Mouse (Mus musculus): Measurements from ENCODE around the gene Snd1.
"Not testable (repeated sequence)": the region's sequence is repeated elsewhere in the genome, so short reads cannot be mapped to it uniquely, and the experiment has no call there.

Snd1 gene

DNA sequence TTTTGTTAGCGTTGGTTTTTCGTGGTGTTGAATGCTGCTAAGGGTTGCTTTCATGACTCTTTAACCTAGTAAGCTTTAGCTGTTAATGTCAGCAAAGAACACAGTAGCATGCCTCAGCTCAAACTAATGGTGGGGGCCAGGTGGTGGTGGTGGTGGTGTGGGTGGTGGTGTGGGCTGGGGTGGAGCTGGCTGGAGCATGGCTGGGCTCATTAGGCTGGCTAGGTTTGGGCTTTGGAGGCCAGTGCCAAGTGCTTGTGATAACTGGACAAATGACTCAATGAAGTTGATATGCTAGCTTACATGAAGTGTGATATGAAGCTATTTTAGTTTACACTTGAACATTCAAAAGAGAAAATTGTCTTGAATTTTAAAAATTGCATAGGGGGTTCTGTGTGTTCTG lies 11.1 kb downstream of the Snd1 start:
- no peak for DNase-seq (ENCODE audit: low spot score in 2 of 2)

DNA sequence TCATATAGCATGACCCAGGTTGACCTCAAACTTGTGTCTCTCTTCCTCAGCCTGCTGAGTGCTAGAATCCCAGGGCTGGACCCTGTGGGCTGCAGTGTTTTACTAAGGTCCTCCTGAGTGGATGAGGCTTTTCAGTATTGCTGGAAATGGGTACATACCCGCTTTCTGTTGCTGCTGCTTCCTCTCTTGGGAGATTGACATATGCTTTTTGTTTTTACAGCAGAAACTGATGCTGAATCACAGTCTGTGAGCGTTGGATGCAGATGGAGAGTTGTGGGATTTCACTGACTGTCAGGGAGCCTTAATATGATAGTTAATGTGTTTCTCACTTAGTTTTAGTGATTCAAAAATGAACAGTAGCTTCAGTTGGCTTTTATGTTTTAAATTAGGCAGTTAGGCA lies 11.5 kb downstream of the Snd1 start:
- DNase-seq (ENCODE audit: low spot score in 2 of 2): no peak

DNA sequence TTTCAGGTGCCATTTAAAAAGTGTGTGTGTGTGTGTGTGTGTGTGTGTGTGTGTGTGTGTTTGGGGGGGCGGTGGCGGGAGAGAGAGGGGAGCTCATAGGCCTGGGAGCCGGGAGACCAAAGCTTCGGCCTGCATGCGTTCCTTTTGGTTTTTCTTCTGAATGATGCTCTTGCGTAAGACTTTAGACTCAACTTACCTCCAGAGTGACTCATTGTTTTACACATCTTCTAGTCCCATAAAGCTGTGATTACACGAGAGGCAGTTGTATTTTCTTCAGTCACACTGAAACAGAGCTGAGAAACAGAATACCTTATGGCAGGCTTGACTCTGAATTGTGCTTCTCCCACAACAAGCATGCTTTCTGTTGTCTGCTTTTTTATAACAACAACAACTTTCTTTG lies 12.0 kb downstream of the Snd1 start:
- no peak for DNase-seq (ENCODE audit: low spot score in 2 of 2)

DNA sequence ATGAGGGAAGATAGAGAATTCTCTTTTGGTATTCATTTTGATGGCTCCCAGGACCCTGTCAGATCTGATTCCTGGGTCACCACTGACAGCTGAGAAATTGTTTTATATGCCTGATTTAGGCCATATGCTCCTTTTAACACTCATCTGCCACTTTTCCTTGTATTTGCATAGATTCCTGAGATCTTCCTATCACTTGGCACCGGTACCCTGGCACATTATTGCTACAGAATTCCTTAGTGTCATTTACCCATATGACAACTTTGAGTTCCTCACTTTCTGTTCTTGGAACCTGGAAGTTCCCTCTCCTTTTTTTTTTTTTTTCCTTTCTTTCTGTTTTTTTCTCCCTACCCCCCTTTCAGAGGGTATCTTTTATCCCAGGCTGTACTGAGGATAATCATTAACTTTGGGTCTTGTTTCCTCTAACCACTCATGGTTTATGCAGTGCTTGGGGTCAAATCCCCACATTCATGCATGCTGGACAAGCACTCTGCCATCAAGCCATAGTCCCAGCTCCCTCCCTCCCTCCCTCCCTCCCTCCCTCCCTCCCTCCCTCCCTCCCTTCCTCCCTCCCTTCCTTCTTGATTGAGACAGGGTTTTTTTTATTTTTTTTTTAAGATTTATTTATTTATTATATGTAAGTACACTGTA lies 13.4 kb downstream of the Snd1 start:
- DNase-seq (ENCODE audit: low spot score in 2 of 2): no peak

DNA sequence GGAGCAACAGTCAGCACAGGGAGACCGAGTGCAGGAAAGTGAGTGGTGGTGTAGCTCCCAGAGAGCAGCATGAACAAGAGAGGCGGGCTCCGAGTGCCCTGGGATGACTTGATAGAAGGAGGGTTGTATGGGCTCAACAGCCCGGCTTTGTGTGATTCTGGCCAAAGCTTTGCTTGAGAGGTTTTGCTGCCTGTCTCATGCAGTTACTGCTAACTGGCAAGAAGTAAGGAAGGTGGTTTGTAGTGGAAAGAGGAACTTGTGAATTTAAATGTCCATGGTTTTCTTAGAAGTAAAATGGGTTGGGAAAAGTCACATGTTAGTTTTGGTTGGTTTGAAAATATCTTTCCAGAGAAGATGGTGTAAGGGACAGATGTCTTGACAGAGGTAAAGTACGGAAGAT lies 15.7 kb downstream of the Snd1 start:
- DNase-seq (ENCODE audit: low spot score in 2 of 2): no peak

DNA sequence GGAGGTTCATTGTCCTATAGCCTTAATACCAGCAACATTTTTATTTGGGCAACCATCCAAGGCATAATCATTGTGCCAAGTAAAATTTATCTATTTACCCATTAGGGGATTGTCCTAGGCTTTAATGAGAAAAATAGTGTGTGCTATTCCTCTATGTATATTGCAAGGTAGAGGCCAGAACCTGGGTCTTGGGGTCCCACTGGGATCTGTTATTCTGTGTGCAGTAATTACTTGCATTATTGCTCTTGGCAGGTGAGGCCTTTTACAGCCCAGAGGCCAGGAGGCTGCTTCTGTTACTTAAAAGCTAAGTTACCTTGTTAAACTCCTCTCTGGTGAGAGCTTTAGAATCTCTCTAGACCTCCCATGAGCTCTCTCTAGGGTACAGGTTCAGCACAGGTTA lies 16.3 kb downstream of the Snd1 start:
- no peak for DNase-seq (ENCODE audit: low spot score in 2 of 2)

DNA sequence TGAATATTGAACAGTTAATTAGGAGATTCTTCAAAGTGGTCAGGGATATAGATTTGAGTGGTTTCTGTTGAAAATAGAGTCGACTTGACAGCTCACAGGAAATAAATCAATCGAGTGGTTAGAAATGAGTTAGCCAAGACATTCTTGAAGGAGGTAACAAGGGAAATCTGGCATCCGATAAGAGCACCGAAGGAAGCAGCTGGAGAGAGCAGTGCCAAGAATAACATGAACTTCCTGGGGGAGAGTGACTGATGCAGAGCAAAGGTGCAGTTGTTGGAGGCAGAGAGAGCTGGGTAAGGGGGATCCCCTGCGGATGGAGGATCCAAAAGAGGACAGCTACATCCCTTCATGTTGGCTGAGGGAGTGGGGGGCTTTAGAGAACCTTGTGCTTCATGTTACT lies 22.9 kb downstream of the Snd1 start:
- DNase-seq (ENCODE audit: low spot score in 2 of 2): no peak

DNA sequence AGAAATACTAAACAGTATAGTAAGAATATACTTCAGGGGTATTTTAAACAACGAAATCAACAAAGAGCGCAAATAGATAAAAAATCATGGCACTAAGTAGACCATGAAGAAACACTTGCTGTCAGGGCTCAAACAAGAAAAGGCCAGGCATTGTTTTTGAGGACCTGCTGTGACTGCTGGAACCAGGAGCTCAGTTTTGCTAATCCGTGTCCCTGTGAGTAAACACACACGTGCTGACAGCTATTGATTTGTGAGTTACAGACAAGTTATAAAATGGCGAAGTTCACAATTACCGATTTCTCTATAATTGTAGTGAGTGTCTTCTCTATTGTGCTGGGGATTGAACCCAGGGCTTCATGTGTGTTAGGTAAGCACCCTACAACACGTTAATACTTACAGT lies 27.6 kb downstream of the Snd1 start:
- no peak for DNase-seq (ENCODE audit: low spot score in 2 of 2)

DNA sequence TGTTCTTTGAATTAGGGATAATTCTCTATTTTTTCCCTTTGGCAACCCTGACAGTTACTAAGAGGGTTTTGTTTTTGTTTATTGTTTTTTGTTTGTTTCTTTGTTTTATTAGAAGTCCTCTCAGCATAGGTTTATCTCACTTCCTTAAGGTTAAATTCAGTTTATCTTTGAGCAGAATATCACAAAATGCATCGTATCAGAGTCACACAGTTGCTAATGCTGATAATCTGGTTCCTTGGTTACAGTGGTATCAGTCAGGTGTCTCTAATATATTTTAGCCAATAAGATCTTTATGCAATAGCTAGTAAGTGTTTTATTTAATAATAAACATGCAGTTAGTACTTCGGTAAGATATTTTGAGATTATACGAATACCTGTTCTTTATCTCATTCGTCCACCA lies 28.2 kb downstream of the Snd1 start:
- DNase-seq (ENCODE audit: low spot score in 2 of 2): no peak

DNA sequence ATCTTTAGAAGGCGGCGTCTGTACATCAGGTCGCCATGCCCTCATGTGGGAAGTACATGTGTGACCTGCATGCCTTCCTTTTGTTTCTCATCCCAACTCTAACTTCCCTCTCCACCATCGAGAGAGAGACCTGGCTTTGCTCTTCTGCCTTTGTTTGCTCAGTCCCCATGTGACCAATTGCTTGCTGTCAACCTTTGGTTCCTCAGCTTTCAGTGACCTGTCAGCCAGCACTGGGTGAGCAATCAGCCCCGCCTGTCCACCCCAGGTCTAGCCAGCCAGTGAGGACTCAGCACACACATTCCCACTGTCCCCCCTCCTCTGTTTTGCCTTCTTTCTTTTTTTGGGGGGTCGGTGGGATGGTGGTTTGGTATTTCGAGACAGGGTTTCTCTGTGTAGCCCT lies 29.7 kb downstream of the Snd1 start:
- DNase-seq (ENCODE audit: low spot score in 2 of 2): no peak

DNA sequence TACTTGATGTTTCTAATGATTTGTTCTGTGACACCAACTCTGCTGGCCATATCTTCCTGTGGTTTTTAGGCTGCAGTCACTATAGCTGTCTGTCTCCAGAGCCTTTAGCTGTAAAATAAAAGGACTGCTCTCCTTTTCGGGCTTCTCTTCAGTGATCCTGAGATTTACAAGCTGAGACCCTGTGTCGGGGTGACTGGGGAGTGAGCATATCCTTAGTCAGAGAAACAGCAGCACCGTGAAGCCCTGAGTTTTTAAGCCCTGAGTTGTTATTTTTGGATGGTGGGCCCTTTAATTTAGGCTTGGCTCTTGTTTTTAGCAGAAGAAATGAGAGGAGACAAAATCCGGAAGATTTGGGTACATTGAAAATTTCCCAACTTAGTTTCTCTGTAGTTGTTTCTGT lies 32.8 kb downstream of the Snd1 start:
- DNase-seq (ENCODE audit: low spot score in 2 of 2): no peak

DNA sequence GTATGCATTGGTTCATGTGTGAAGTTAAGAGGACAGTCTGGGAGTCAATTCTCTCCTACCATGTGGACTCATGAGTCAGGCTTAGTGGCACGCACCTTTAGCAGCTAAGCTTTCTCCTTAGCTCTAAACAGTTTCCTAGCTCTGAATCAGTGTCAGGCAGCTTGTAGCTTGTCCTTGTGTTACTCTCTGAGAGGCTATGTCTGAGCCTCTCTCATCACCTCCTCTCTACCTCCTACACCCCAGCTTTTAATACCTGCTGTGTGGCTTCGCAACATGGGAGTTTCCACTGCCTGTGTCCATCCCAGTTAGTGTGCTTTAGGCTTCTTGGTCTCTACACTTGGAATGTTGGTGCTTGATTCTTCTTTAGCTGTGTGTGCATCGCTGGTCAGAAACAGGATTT lies 39.3 kb downstream of the Snd1 start:
- DNase-seq (ENCODE audit: low spot score in 2 of 2): no peak

DNA sequence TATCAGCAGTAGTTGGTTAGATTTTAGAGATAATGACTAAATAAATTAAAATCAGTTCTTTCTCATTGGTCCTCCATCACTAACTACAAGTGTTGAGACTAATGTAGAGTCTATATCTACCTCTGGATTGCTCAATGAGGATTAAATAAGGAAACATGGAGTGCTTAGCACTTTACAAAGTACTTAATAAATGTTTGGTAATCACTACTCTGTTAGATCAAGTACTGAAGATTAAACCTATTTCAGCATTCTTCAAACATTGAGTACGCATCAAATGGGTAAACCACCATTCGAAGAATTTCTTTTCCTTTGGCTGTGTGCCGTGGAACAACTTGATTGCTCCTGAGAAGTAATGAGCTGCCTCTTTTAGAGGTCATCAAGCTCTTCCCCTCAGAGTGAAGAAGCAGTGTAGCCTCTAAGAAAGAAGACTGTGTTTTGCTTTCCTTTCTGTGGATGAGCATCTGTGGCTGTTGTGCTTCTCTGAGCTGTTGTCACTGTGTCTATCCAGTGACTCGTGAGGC lies 40.0 kb downstream of the Snd1 start:
- DNase-seq (ENCODE audit: low spot score in 2 of 2): no peak

DNA sequence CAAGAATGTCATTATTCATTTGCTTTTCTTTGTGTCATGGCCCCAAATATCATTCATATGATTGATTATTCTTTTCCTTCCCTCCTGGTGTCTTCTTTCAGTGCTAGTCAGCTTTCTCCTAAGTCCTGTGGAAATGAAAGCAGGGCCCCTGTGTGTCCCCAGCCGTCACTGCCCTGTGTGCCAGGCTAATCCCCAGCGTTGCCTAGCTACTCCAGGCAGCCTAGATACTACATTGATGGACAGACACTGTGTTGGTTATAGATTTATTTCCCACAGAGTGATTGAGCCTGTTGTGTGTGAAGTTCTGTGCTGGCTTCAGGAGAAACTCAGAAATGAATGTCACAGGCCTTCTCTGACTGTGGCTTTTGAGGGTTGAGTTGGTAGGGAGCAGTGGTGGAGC lies 41.7 kb downstream of the Snd1 start:
- DNase-seq (ENCODE audit: low spot score in 2 of 2): no peak

DNA sequence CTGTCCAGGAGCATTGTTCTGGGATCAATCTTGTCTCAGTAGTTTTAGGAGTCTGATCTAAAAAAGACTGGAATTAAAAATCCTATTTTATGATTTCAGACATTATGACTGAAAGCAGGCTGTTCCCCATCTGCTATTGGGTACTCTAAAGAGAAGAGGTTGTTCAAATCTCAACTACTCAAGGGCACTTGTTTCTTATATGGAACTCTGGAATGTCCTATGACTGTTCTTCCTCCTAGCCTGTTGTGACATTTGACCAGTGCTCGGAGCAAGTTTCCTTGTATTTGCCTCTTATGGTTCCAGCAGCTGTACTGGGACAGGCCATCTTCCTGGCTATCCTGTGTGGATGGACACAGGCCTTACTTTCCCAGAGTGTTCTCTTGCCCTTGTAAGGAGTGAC lies 42.1 kb downstream of the Snd1 start:
- no peak for DNase-seq (ENCODE audit: low spot score in 2 of 2)

DNA sequence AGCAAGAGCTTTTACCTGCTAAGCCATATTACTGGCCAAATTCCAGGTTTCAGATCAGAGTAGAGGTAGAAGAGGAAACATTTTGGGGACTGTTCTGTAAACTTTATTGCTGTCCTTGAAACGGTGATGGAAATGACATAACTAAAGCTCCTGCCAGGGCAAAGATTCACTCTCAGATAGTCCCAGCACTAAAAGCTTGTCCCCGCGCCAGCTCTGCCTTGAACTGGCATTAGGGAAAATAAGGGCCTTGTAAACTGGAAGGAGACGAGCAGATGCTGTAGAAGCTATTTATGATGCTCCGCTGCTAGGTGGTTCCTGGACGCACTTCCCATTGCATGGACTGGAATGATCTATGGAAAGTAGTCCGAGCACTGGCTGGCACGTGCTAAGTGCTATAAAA lies 44.5 kb downstream of the Snd1 start:
- no peak for DNase-seq (ENCODE audit: low spot score in 2 of 2)

DNA sequence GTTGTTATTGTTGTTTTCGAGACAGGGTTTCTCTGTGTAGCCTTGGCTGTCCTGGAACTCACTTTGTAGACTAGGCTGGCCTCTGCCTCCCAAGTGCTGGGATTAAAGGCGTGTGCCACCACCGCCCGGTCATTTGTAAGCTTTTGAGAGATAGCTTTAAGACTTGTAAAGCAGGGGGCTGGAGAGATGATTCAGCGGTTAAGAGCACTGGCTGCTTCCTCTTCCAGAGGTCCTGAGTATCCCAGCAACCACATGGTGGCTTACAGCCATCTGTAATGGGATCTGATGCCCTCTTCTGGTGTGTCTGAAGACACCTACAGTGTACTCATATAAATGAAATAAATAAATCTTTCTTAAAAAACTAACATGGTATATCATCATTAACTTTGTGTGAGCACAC lies 45.8 kb downstream of the Snd1 start:
- DNase-seq (ENCODE audit: low spot score in 2 of 2): not testable (repeated sequence)

DNA sequence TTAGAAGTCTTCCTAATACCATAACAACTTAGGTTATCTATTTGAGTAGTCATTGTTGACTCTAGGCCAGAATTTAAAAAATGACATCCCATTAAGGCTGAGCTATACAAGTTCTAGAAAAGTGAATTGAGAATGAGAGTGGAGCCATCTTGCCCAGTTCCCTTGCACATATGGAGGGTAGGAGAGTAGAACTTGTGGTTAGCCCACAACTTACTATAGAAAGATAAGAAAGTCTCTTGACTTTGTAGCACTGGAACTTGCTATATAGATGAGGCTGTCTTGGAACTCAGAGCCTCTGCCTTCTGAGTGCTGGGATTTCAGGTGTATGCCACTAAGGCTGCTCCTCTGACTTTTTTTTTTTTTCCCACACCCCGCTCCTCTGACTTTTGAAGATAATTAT lies 46.5 kb downstream of the Snd1 start:
- DNase-seq (ENCODE audit: low spot score in 2 of 2): no peak

DNA sequence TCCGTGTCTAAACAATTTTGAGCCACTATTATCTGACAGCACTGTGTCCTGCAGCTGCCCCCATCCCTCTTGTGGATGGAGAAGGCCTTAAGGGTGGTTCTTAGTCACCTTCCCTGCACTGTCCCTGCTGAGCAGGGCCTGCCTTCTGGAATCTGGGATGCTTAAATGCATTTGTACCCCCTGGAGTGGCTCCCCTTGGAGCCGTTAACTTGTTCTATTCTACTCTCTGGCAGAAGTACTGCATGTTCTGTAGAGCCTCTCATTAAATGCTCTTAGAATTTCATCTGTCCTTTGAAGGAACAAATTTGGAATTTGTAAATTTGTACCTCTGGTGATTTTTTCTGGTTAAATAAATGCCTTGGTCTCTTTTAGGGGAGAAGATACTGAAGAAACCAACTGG lies 50.6 kb downstream of the Snd1 start:
- no peak for DNase-seq (ENCODE audit: low spot score in 2 of 2)

DNA sequence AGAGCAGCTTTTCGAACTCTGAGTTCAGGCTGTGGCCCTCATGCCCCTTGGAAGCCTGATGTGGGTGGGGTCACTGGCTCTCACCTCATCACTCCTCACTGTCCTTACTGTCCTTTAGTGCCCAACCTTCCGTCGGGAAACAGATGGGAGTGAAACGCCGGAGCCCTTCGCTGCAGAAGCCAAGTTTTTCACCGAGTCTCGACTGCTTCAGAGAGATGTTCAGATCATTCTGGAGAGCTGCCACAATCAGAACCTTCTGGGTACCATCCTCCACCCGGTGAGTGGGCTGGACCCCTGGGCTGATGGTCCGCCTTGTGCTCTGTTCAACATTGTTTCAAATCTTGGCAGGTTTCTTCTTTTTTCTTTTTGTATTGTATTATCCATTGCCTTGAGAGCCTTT lies 52.5 kb downstream of the Snd1 start:
- no peak for DNase-seq (ENCODE audit: low spot score in 2 of 2)

DNA sequence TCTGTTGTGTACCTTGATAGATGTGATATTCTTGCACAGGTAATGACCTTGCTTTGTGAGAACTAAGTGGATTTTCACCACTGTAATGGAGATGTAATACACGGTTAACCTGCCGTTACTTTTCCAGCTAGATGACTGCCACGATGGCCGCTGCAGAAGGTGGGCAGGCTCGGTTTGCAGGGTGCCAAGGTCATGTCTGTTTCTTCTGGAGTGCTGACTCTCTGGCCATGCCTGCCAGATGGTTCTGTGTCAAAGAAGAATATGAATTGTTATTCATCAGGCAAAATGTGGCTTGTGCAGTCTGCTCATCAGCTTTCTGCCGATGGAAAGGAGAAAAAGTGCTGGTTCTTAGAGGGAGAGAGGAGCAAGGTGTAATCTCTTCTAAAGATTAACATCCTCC lies 53.3 kb downstream of the Snd1 start:
- DNase-seq (ENCODE audit: low spot score in 2 of 2): no peak

DNA sequence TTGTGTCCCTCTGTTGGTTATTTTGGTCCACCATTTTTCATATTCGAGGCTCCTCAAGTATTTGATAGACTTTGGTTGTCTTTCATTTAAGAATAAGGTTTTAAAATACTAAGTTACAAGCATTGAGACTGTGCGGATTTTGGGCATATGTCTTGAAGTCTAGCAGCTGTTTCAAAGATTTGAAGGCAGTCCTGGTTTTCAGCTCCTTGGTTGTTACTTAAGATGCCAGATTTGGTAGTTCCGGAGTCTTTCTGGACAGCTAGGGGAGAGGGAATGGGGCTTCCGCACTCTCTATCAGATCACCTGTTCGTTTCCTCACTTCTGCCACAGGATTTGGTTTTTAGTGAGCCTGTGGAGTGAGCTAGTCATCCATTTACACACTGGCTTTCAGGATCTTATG lies 61.5 kb downstream of the Snd1 start:
- no peak for DNase-seq (ENCODE audit: low spot score in 2 of 2)

DNA sequence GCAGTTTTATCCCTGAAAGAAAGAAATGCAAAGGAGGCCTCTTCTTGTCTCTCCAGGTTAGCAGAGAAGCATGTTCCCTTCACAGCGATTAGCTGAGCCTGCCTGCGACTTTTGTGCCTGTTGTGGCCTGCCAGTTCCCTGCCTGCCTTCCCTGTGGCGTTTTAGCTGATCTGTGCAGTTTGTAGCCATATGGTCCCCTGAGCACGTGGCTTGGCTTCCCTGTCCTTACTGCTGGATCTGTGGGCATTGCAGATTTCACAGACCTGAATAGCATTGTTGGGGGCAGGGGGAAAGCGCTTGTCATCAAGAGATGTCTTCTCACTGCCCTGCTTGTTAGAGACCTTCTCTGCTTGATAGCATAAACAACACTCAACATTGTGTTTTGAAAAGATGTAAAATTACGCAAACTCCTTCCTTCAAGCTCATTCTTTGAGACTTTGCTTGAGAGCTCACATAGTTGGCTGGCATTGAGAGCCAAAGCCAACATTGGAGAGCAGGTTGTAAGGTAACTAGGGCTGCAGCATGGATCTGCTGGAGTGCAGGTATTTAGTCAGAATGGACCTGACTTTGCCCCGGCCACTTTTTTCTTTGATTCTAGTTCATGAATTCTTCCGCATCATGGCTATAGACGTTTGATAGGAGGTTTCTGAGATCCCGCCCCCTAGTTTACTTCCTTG lies 63.0 kb downstream of the Snd1 start:
- no peak for DNase-seq (ENCODE audit: low spot score in 2 of 2)

DNA sequence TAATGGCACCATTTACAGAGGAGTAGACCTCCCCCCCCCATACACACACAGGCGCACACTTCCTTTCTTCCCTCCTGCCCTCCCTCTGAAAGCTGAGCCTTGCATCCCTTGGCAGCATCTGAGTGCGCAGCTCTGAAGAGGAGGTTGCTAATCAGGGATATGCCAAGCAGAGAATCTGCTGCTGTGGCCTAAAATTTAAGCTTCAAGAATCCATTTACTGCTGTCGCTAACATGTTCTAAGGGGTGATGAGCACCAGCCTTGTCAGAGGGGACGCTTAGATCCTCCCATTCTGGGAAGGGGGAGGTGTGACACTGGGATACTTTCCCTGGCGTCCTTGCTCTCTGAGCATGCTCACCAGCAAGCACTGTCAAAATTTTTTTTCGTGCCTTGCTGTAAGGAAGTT lies 67.4 kb downstream of the Snd1 start:
- no peak for DNase-seq (ENCODE audit: low spot score in 2 of 2)
